Mouse (Mus musculus): ENCODE measurements at regions not wholly inside any gene's neighbourhood (a gene's known extent, or its start where the extent isn't known, plus 50 kb on each side); places are given as distances from the start of the nearest gene placed in this dataset.

DNA sequence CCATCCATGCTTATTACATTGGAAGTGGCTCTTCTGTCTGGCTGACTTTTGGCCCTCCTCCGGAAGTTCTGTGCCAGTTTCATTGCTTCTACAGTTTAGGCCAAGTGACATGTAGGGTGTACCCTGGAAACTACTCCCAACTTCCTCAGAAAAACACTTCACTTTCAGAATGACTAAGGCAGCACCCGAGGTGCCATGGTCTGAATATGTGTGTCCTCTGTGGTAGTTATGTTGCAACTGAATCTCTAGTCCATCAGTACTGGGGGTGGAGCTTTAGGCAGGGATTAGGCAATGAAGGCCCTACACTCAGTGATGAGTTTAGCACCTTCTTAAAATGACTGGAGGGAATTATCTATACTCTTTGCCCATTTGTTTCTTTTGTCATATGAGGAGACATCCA, 981.0 kb upstream of the Lrrc6 start:
- Histone ChIP-seq H3K9me3 (replicated peaks; ENCODE audit: control insufficient read depth, low read length) (no peaks in the 10 kb centered on the region), H3K27ac (ENCODE audit: low read length) (no peak overlapping the region), H3K4me2 (ENCODE audit: low read depth, low read length) (no peak overlapping the region), H3K4me1 (ENCODE audit: control insufficient read depth, insufficient read depth, low read length) (no peaks in the 10 kb centered on the region), H3K9ac (ENCODE audit: low read length) (no peak overlapping the region), H3K36me3 (ENCODE audit: control insufficient read depth, insufficient read depth) (no peaks in the 10 kb centered on the region), H3K27me3 (ENCODE audit: control insufficient read depth, insufficient read depth, low read length) (no peaks in the 10 kb centered on the region), H3K4me3 (ENCODE audit: low read length) (no peak overlapping the region)
- ATAC-seq (replicated peaks; ENCODE audit: extremely low read depth, insufficient read depth, low FRiP score), result no peak
- 80% methylated on average over 2 of the region's 2 CpGs for WGBS

GRCm38 (mm10) chr15:67474325-67474724, 973.6 kb upstream of the Lrrc6 start:
- Histone ChIP-seq H3K4me3 (ENCODE audit: low read length) (no peak overlapping the region), H3K9ac (ENCODE audit: low read length) (no peak overlapping the region), H3K27me3 (ENCODE audit: control insufficient read depth, insufficient read depth, low read length) (no peaks in the 10 kb centered on the region), H3K4me1 (ENCODE audit: control insufficient read depth, insufficient read depth, low read length) (no peaks in the 10 kb centered on the region), H3K4me2 (ENCODE audit: low read depth, low read length) (no peak overlapping the region), H3K36me3 (ENCODE audit: control insufficient read depth, insufficient read depth) (no peaks in the 10 kb centered on the region), H3K9me3 (replicated peaks; ENCODE audit: control insufficient read depth, low read length) (no peaks in the 10 kb centered on the region), H3K27ac (ENCODE audit: low read length) (no peak overlapping the region)
- no peak for ATAC-seq (replicated peaks; ENCODE audit: extremely low read depth, insufficient read depth, low FRiP score)
- WGBS, result 82% methylated on average over 5 of the region's 5 CpGs

DNA sequence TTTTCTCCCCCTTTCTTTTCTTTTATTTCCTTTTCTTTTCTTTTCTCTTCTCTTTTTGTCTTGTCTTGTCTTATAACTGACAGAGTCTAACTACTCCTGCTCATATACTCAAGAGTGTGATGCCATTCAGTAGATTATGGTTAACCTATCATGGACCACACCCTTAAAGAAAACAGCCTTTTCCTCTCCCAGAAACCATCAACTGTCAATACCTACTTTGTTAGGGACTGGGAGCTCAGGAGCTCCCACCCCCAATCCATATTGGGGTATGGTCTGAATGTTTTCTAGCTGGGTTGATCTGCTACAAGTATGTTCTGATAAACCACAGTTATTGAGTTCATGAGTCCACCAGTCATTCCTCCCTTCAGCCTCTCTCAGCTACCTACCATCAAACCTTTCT, 972.3 kb upstream of the Lrrc6 start:
- no peak for ATAC-seq (replicated peaks; ENCODE audit: extremely low read depth, insufficient read depth, low FRiP score)
- Histone ChIP-seq H3K9ac (ENCODE audit: low read length) (no peak overlapping the region), H3K27ac (ENCODE audit: low read length) (no peak overlapping the region), H3K4me1 (ENCODE audit: control insufficient read depth, insufficient read depth, low read length) (no peaks in the 10 kb centered on the region), H3K36me3 (ENCODE audit: control insufficient read depth, insufficient read depth) (no peaks in the 10 kb centered on the region), H3K4me2 (ENCODE audit: low read depth, low read length) (no peak overlapping the region), H3K9me3 (replicated peaks; ENCODE audit: control insufficient read depth, low read length) (no peaks in the 10 kb centered on the region), H3K4me3 (ENCODE audit: low read length) (no peak overlapping the region), H3K27me3 (ENCODE audit: control insufficient read depth, insufficient read depth, low read length) (no peaks in the 10 kb centered on the region)

- Histone ChIP-seq H3K36me3 (ENCODE audit: control insufficient read depth, insufficient read depth) (no peaks in the 10 kb centered on the region), H3K27ac (ENCODE audit: low read length) (no peak overlapping the region), H3K4me3 (ENCODE audit: low read length) (no peak overlapping the region), H3K27me3 (ENCODE audit: control insufficient read depth, insufficient read depth, low read length) (no peaks in the 10 kb centered on the region), H3K9ac (ENCODE audit: low read length) (no peak overlapping the region), H3K4me1 (ENCODE audit: control insufficient read depth, insufficient read depth, low read length) (no peaks in the 10 kb centered on the region), H3K9me3 (replicated peaks; ENCODE audit: control insufficient read depth, low read length) (no peaks in the 10 kb centered on the region), H3K4me2 (ENCODE audit: low read depth, low read length) (no peak overlapping the region)
- WGBS, result 76% methylated on average over 1 of the region's 1 CpGs
- ATAC-seq (replicated peaks; ENCODE audit: extremely low read depth, insufficient read depth, low FRiP score), result no peak
These were observed 970.6 kb upstream of the Lrrc6 start for GRCm38 (mm10) chr15:67471283-67471682.

DNA sequence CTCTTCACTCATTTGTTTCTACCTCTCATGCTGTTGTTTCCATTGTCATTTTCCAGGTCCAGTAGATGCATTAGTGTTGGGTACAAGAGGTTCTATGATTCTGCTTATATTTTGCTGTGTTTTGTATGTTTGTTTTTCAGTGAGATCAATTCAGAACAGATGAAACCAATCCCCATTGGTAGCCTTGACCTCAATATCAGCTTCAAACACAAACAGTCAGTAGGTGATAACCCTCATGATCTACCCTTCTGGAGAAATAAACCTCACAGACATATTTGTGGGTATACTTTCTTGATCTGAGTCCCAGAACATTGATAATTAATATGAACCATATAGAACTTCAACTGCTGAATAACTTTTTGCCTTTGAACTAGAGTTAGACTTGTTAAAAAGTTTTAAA, 969.3 kb upstream of the Lrrc6 start:
- no peaks in the 10 kb centered on the region for H3K9me3 ChIP-seq (replicated peaks; ENCODE audit: control insufficient read depth, low read length)
- no peaks in the 10 kb centered on the region for H3K36me3 ChIP-seq (ENCODE audit: control insufficient read depth, insufficient read depth)
- H3K9ac ChIP-seq (ENCODE audit: low read length), result no peak overlapping the region
- no peak for ATAC-seq (replicated peaks; ENCODE audit: extremely low read depth, insufficient read depth, low FRiP score)
- no peak overlapping the region for H3K27ac ChIP-seq (ENCODE audit: low read length)
- no peak overlapping the region for H3K4me2 ChIP-seq (ENCODE audit: low read depth, low read length)
- no peak overlapping the region for H3K4me3 ChIP-seq (ENCODE audit: low read length)
- H3K27me3 ChIP-seq (ENCODE audit: control insufficient read depth, insufficient read depth, low read length), result no peaks in the 10 kb centered on the region
- no peaks in the 10 kb centered on the region for H3K4me1 ChIP-seq (ENCODE audit: control insufficient read depth, insufficient read depth, low read length)

DNA sequence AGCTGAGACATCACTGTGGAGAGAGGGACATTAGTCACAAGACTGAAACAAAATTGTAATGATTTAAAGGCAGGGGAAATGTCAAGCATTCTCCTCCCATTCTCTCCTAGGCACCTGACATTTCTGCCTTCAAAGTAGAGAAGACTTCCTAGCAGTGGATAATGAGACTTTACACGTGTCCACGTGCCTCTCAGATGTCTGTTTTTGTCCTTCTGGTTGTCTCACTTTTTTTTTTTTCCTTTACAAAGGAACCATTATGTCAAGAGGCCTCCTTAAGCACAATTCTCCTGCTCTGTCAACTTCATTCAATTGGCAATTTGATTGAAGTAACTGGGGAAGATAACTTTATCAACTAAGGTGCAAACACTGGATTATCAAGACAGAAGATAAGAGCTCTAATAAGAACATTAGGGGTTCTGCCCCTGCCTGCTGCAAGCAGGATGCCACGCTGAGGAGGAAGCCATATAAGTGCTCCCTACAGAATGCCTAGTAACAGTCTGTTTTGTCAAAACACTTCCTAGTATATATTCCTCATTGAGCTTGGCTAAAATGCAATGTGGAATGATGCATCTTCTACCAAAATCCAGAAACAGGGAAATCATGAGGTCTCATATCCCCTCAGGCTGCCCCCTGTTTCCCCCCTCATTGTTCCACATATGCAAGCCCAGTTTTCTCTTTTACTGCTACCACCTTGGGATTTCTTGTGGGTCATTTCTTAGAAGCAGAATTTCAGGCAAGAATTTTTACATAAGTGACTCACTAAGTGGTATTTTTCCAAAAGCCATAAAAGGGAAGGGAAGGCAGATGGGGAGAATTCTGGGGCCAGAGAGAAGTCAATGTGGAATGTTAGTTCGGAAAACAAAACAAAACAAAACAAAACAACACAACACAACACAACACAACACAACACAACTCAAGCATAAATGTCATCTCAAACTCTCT, 967.0 kb upstream of the Lrrc6 start:
- no peak overlapping the region for H3K4me2 ChIP-seq (ENCODE audit: low read depth, low read length)
- H3K27me3 ChIP-seq (ENCODE audit: control insufficient read depth, insufficient read depth, low read length), result no peaks in the 10 kb centered on the region
- H3K4me3 ChIP-seq (ENCODE audit: low read length), result no peak overlapping the region
- no peaks in the 10 kb centered on the region for H3K36me3 ChIP-seq (ENCODE audit: control insufficient read depth, insufficient read depth)
- H3K9ac ChIP-seq (ENCODE audit: low read length), result no peak overlapping the region
- 38% methylated on average over 4 of the region's 4 CpGs for WGBS
- no peaks in the 10 kb centered on the region for H3K4me1 ChIP-seq (ENCODE audit: control insufficient read depth, insufficient read depth, low read length)
- no peaks in the 10 kb centered on the region for H3K9me3 ChIP-seq (replicated peaks; ENCODE audit: control insufficient read depth, low read length)
- no peak overlapping the region for H3K27ac ChIP-seq (ENCODE audit: low read length)
- no peak for ATAC-seq (replicated peaks; ENCODE audit: extremely low read depth, insufficient read depth, low FRiP score)

- Histone ChIP-seq H3K4me1 (ENCODE audit: control insufficient read depth, insufficient read depth, low read length) (peaks cover 9% of the 10 kb centered on the region), H3K9me3 (replicated peaks; ENCODE audit: control insufficient read depth, low read length) (no peaks in the 10 kb centered on the region), H3K4me3 (ENCODE audit: low read length) (no peak overlapping the region), H3K4me2 (ENCODE audit: low read depth, low read length) (no peak overlapping the region), H3K27ac (ENCODE audit: low read length) (no peak overlapping the region), H3K9ac (ENCODE audit: low read length) (no peak overlapping the region), H3K27me3 (ENCODE audit: control insufficient read depth, insufficient read depth, low read length) (no peaks in the 10 kb centered on the region), H3K36me3 (ENCODE audit: control insufficient read depth, insufficient read depth) (no peaks in the 10 kb centered on the region)
- WGBS, result 82% methylated on average over 3 of the region's 3 CpGs
- no peak for ATAC-seq (replicated peaks; ENCODE audit: extremely low read depth, insufficient read depth, low FRiP score)
These were observed 962.2 kb upstream of the Lrrc6 start for GRCm38 (mm10) chr15:67462863-67463262.

DNA sequence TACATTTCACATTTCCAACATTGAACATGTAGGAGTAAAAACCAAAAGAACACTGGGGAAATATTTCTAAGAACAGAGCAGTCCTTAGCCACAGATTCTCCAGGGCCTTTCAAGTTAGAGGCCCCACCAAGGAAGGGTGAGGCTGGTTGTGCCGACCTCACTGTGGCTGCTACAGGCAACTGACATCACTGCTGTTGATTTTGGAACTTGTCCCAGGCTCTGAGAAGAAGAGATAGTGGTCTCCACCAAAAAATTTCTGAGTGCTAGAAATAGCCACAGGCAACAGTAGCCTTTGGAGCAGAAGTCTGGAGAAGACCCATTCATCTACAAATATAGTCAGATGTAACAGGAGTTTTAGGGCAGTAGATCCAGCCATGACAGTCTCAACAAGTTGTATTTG, 959.7 kb upstream of the Lrrc6 start:
- H3K9me3 ChIP-seq (replicated peaks; ENCODE audit: control insufficient read depth, low read length), result no peaks in the 10 kb centered on the region
- no peak overlapping the region for H3K4me3 ChIP-seq (ENCODE audit: low read length)
- WGBS, result 7% methylated on average over 1 of the region's 1 CpGs
- no peaks in the 10 kb centered on the region for H3K27me3 ChIP-seq (ENCODE audit: control insufficient read depth, insufficient read depth, low read length)
- H3K9ac ChIP-seq (ENCODE audit: low read length), result no peak overlapping the region
- H3K36me3 ChIP-seq (ENCODE audit: control insufficient read depth, insufficient read depth), result no peaks in the 10 kb centered on the region
- H3K27ac ChIP-seq (ENCODE audit: low read length), result peak overlapping the region; percentile 42
- peaks cover 9% of the 10 kb centered on the region for H3K4me1 ChIP-seq (ENCODE audit: control insufficient read depth, insufficient read depth, low read length)
- H3K4me2 ChIP-seq (ENCODE audit: low read depth, low read length), result no peak overlapping the region
- peak; percentile 67 for ATAC-seq (replicated peaks; ENCODE audit: extremely low read depth, insufficient read depth, low FRiP score)

DNA sequence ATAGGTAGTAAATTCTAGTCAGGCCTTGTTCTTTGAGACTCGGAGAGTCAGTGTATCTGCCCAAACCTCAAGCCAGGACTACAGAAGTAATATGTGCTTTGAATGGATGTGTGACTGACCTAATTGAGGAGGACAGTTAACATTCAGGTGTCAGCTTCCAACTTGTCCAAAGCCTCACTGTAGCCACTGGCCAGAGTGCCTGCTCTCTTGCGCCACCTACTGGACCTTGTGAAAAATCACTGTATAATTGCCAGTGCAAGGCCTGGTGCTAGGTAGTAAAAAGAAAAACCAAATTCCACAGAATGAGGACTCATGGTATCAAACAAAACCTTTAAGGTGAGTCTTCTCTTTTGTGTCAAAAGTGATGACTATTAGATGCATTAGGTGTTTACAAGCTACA, 933.6 kb upstream of the Lrrc6 start:
- H3K4me3 ChIP-seq (ENCODE audit: low read length), result no peak overlapping the region

More for the DNA sequence above, 933.6 kb upstream of the Lrrc6 start:
- ATAC-seq (replicated peaks; ENCODE audit: extremely low read depth, insufficient read depth, low FRiP score), result peak; percentile 58; the same call in 1 of the 2 replicates
- H3K27me3 ChIP-seq (ENCODE audit: control insufficient read depth, insufficient read depth, low read length), result no peaks in the 10 kb centered on the region
- no peaks in the 10 kb centered on the region for H3K36me3 ChIP-seq (ENCODE audit: control insufficient read depth, insufficient read depth)
- no peak overlapping the region for H3K9ac ChIP-seq (ENCODE audit: low read length)
- WGBS, result 24% methylated on average over 2 of the region's 2 CpGs
- no peaks in the 10 kb centered on the region for H3K9me3 ChIP-seq (replicated peaks; ENCODE audit: control insufficient read depth, low read length)
- H3K27ac ChIP-seq (ENCODE audit: low read length), result no peak overlapping the region
- H3K4me1 ChIP-seq (ENCODE audit: control insufficient read depth, insufficient read depth, low read length), result no peaks in the 10 kb centered on the region
- H3K4me2 ChIP-seq (ENCODE audit: low read depth, low read length), result no peak overlapping the region
